Mouse (Mus musculus) testis, postnatal 10 days (tissue): ENCODE results near the gene Tas2r138.
"Not testable (repeated sequence)": the region's sequence is repeated elsewhere in the genome, so short reads cannot be mapped to it uniquely, and the experiment has no call there.

Experiments
- DNase-seq: peaks from one replicate; pipeline ENCODE4 v3.0.0; 2021; ENCODE audit warnings: low spot score

Gene Tas2r138

GRCm38 (mm10) chr6:40613260-40613852 lies at the start of gene Tas2r138:
Gene Tas2r138 (minus strand): TSS chr6:40613310.
- no peak for DNase-seq

GRCm38 (mm10) chr6:40660930-40661329 lies 47.8 kb upstream of the Tas2r138 start:
- no peak for DNase-seq

DNA sequence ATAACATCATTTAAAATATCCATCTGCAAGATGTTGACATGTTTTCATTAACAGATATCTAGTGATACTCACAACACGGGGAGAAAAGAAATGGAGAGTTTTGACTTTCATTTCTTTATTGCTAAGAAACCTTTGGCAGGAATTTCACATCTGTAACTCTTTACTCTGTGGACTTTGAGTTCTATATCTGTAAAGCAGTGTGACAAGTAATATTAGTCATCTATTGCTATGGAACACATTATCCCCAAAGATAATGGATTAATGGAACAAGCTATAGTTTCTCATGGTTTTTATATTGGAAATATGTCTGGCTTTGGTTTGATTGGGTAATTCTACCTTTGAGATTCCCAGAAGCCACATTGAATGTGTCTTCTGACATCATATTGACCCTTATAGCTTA lies 37.8 kb upstream of the Tas2r138 start:
- no peak for DNase-seq

GRCm38 (mm10) chr6:40645701-40646100 lies 32.6 kb upstream of the Tas2r138 start:
- no peak for DNase-seq

- no peak for DNase-seq
Measured at GRCm38 (mm10) chr6:40640710-40641538, 27.8 kb upstream of the Tas2r138 start.

- no peak for DNase-seq
Measured at GRCm38 (mm10) chr6:40637755-40638154, 24.6 kb upstream of the Tas2r138 start.

DNA sequence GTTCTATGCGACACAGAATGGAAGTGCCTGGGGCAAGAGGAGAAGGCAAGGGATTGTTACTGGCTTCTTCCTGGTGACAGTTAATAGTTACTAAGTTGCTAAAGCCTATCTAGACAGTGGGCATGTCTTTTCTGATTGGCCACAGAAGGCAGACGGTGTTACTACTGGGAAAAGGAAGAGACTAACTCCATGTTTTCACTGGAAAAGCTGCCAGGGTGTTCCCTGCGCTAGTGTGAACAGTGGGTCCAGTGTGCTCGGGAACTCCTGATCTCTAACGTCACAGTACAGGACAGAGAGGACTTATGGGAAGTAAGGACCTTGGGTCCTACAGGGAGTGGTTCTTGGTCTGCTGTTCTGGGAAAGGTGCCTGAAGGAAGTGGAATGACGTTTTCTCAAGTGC lies 22.4 kb upstream of the Tas2r138 start:
- DNase-seq: no peak

DNA sequence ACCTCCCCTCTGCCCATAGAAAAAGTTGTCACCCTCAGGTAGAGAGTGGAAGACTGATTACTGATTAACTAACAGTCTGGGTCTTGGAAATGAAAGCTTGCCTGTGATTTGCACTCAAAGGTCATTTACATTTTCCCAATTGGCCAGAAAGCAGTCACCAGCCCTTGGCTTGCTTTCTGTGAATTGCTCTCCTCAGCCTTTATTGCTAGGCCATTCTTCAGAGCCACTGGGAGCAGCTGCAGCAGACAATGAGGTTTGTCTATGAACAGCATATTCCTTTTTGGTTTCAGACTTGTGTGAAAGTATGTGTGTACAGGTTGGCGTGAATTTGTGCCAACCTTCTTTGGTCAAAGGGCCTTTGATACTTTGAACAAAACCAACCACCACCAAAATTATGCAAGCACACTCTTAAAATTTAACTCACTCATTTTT lies 21.5 kb upstream of the Tas2r138 start:
- no peak for DNase-seq

- no peak for DNase-seq
Measured at GRCm38 (mm10) chr6:40628406-40629000, 15.4 kb upstream of the Tas2r138 start, which contains the start of gene Mgam. Gene Mgam (plus strand): TSS chr6:40628831.

DNA sequence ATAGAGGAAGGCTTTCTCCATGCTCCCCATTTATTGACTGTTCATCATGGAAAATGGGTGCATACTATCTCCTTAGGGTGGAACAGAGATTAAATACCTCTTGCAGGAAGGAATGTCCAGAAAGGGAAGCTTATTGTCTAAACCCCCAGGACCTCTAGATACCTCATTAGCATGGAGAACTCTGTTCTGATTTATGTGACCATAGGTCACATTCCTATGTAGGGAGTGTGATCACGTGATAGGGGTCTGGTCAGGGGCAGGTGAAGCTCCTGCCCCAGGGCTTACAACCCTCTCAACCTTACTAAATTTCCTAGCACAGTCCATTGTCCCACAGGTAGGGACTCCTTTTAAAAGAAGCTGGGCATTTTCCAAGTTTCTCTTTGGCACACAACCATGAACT lies 13.0 kb upstream of the Tas2r138 start:
- no peak for DNase-seq

- DNase-seq: peak; percentile 86
Measured at GRCm38 (mm10) chr6:40617965-40618364, 4.9 kb upstream of the Tas2r138 start.

DNA sequence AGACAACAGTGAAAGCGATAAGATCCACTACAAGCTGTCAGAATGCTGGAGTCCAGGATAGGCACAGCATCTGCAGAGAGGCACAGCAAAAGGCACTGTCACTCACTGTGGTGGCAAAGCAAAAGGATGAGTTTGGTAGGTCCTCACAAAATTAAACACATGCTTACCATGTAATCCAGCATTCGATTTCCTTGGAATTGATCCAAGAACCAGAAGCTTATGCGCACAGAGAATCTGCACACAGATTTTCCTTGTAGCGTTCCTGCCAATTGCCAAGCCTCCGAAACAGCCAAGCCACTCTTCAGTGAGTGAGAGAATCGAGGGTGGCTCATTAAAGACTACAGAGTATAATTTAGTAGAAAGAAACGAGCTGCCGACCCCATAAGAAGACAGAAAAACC lies 2.9 kb downstream of the Tas2r138 start:
- DNase-seq: no peak

GRCm38 (mm10) chr6:40607431-40607830 lies 5.7 kb downstream of the Tas2r138 start:
- no peak for DNase-seq

- not testable (repeated sequence) for DNase-seq
Measured at GRCm38 (mm10) chr6:40598546-40598945, 14.6 kb downstream of the Tas2r138 start.

DNA sequence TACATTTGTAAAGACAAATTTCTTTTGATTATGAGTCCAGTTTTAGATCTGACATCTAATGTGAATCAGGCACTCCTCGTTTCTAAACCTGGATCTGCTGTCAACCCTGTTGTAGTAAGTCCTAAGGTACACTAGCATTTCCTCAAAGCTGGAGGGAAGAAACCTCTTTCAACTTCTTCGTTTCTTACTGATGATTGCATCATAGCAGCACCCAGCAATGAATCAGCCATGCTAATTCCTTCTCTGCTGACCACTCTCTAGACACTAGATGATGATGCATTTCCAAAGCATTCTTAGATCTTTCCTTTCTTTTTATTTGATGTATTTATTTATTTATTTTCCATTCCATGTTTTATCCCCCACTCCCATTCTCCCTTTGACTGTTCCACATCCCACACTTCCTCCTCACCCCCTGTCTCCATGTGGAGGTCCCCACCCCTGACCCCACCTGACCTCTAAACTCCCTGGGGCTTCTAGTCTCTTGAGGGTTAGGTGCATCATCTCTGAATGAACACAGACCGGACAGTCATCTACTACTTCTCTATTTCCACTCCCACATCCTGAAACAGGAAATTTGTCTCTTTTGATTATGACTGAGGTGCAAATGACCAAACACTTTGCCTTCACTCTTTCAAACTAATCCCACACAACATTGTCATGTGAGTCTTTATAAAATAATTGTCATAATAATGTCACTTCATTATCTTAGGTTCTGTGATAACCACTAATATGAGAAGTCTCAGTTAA lies 18.1 kb downstream of the Tas2r138 start:
- no peak for DNase-seq

GRCm38 (mm10) chr6:40588346-40588745 lies 24.8 kb downstream of the Tas2r138 start:
- no peak for DNase-seq

DNA sequence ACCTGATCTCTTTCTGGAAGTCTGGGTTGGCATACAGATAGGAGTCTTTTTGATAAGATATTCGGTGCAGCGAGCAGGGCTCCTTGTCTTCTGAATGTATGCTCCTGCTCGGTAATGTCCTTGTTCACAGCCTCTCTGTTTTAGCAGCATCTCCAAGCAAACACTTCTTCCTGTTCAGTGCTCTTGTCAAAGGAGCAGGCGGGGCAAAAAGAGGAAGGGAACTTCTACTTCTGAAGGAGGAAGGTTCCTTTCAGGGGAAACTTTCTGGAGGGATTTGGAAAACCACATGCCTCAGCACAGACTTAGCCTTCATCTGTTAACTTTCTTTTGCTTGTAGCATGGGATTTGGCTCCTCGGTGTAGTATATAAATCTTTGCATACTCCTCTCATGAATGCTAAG lies 27.5 kb downstream of the Tas2r138 start, which contains the start of gene Clec5a:
Gene Clec5a (minus strand): TSS at position 177 of the 400 bp plus-strand sequence.
- no peak for DNase-seq

- no peak for DNase-seq
Measured at GRCm38 (mm10) chr6:40584336-40584735, 28.8 kb downstream of the Tas2r138 start.

DNA sequence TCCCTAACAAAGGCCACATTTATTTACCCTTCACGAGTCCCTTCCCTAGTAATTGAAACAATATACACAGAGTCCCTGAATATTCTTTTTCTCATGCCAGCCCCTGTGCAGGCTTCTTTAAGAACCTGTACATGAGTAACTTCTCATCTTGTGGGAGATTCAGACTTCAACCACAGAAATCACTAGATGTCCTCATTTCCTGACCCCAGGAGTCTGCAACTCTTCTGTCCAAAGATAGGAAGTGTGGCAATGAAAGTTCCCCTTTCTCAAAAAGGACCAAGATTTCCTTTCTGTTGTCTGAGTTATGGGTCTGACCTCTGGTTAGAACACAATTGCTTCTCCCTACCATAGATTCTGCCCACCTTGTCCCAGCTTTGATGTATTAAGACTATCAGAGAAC lies 36.8 kb downstream of the Tas2r138 start:
- DNase-seq: no peak

- DNase-seq: no peak
Measured at GRCm38 (mm10) chr6:40573618-40574017, 39.5 kb downstream of the Tas2r138 start.

GRCm38 (mm10) chr6:40569187-40569586 lies 43.9 kb downstream of the Tas2r138 start, which contains the start of gene Olfr460:
Gene Olfr460 (plus strand): TSS chr6:40569487.
- no peak for DNase-seq
